Mouse (Mus musculus) thymus, postnatal 25 days (tissue): ENCODE data around the gene Arl2bp.

Experiments used
- DNase-seq: peaks from one replicate; pipeline ENCODE4 v3.0.0; 2022

Gene Arl2bp

DNA sequence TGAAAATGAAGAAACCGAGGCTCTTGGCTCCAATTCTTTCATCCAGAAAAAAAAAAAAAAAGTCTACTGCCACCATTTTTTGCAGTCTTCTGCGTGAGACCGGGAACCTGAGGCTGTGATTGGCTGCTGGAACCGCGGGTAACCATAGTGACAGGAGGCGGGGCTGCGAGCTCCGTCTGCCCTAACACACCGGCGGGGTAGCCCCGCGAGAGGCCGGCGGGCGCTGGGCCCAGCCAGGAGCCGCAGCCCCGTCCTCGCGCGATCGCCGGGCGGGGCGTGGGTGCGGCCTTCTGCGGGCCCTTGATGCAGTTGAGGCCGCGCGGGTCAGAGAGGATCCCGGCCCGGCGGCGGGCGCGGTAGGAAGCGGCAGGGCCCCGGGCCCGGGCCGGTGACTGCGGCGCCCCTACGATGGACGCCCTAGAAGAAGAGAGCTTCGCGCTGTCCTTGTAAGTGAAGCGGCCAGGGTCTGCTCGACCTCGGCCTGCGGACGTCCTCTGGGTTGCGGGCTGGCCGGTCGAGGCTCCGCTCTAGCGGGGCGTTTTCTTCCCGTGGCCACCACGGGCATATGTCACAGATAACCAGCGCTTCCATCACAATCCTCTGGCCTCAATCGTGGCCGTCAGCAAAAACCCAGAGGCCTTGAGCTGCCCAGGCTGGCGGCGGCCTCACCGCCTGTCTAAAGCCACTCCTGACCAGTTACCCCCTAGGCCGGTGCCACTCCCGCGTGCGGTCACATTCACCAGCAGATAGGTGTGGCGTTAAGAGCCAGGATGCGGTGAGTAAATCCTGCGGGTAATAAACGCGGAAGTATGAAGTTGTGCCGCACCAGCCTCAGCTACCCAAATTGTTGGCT, at the start of gene Arl2bp:
TSS of gene Arl2bp (plus strand) at position 145 of the 853 bp plus-strand sequence.
- peak; percentile 93 for DNase-seq

DNA sequence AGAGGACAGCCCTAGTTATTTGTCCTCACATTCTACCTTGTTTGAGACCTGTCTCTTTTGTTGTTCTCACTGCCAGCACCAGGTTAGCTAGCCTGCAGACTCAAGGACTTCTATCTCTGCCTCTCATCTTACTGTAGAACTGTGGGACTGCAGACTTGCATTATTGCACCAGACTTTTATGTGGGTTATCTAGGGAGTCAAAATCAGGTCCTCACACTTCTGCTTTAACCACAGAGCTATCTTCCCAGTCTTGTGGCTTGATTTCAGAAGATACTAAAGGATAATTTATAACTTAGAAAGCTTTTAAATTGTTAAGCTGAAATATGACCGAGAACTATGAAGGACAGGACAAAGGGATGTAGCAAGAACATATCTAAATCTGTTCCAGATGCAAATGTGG, 41.5 kb upstream of the Arl2bp start:
- no peak for DNase-seq

DNA sequence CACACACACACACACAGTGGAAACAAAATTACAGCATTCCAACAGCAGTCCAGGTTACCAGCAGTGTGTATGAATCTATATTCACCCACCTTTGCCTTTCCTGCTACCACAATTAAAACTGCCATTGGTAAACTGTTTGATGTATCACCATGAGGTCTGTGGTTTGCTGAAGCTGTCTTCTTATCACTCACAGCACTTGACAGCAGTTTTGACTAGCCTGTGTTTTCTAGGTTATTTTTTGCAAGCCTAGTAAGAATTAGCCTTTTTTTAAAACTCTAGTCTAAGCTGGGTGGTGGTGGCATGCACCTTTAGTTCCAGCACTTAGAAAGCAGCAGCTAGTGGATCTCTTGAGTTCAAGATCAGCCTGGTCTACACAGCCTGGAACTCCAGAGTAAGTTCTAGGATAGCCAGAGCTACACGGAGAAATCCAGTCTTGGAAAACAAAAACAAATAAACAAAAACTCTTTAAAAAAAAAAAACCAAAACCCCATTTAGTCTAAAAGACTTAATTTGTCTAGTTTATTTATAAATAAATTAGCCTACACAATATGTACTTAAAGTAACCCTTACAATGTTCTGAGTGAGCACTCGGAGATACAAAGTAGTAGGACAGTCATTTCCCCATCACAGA, 32.7 kb upstream of the Arl2bp start:
- DNase-seq = peak; percentile 5

- peak; percentile 48 for DNase-seq
Measured at GRCm38 (mm10) chr8:94634211-94634610, 32.2 kb upstream of the Arl2bp start.

DNA sequence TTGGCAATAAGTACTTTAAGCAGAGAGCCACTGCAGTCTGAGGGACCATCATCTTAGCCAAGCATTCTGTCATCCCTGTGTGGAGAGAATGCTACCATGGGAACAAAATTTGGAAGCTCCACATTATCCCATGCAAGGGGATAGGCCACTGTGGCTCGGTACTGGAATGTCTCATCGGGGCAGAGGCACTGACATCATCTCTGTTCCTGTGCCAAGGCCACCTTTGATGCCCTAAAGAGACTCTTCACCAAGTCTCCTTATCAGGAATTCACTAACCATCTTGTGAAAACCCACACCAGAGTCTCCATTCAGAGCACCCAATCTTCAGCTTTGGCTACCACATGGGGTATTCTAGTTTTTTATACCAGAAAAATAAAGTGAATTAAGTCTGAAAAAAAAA, 25.2 kb upstream of the Arl2bp start:
- DNase-seq = no peak

GRCm38 (mm10) chr8:94641938-94642337, 24.5 kb upstream of the Arl2bp start:
- DNase-seq = no peak

DNA sequence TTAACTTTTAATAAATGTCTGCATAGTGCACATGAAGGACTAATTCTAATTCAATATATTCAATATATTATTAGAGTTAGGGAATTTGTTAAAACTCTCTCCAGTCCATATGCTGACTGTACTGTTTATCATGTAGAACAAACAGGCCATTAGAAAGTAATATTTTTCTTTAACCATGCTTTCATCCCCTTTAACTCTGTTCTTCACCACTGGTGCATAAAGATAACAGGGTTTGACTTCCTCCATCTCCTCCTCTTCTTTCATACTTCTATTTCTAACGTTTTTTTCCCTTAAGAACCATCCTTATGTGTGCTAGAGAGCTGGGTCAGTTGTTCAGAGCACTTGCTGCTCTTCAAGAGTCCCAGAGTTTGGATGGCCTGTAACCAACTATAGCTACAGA, 21.2 kb upstream of the Arl2bp start:
- DNase-seq = no peak

- no peak for DNase-seq
Measured at GRCm38 (mm10) chr8:94646165-94646564, 20.2 kb upstream of the Arl2bp start.

DNA sequence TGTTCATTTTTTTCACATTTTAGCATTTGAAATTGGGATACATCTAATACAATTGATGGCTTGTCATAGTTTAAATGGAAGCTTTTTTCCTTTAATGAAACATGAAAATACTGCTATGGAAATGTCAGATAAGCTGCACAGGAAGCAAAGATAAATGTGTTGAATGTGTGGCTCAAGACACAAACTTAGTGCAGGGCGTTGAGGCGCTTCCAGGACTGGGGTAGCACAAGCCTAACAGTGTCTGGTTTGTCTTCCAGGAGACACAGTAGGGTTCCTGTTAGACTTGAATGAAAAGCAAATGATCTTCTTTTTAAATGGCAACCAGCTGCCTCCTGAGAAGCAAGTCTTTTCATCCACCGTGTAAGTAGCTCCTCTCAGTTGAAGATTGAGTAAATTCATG, 16.9 kb upstream of the Arl2bp start:
- DNase-seq = no peak

- no peak for DNase-seq
Measured at GRCm38 (mm10) chr8:94652951-94653350, 13.4 kb upstream of the Arl2bp start.

- no peak for DNase-seq
Measured at GRCm38 (mm10) chr8:94654994-94655393, 11.4 kb upstream of the Arl2bp start.

- DNase-seq = no peak
Measured at GRCm38 (mm10) chr8:94658031-94658430, 8.4 kb upstream of the Arl2bp start.

- no peak for DNase-seq
Measured at GRCm38 (mm10) chr8:94660418-94660817, 6.0 kb upstream of the Arl2bp start.

GRCm38 (mm10) chr8:94664722-94665121, 1.7 kb upstream of the Arl2bp start:
- no peak for DNase-seq

DNA sequence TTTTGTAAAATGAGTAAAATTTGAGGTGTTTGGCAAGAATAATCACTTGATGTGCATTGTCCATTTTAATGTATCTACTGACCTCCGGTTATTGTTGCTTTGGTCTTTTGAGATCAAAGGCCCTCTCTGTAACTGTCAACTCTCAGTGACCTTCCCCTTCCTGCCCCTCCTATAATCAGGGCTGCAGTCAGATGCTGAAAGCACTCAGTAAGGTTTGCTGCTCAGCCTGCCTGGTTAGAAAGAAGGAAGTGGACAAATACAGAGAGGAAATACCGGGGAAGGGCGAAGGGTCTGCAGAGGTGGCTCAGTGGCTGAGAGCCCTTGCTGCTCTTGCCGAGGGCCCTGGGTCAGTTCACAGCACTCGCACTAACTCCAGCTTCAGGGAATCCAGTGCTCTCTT, 8.0 kb downstream of the Arl2bp start:
- no peak for DNase-seq

GRCm38 (mm10) chr8:94675923-94676322, 9.5 kb downstream of the Arl2bp start:
- DNase-seq = no peak

GRCm38 (mm10) chr8:94678582-94678981, 12.2 kb downstream of the Arl2bp start:
- DNase-seq = no peak

- DNase-seq = no peak
Measured at GRCm38 (mm10) chr8:94680414-94680813, 14.0 kb downstream of the Arl2bp start.

DNA sequence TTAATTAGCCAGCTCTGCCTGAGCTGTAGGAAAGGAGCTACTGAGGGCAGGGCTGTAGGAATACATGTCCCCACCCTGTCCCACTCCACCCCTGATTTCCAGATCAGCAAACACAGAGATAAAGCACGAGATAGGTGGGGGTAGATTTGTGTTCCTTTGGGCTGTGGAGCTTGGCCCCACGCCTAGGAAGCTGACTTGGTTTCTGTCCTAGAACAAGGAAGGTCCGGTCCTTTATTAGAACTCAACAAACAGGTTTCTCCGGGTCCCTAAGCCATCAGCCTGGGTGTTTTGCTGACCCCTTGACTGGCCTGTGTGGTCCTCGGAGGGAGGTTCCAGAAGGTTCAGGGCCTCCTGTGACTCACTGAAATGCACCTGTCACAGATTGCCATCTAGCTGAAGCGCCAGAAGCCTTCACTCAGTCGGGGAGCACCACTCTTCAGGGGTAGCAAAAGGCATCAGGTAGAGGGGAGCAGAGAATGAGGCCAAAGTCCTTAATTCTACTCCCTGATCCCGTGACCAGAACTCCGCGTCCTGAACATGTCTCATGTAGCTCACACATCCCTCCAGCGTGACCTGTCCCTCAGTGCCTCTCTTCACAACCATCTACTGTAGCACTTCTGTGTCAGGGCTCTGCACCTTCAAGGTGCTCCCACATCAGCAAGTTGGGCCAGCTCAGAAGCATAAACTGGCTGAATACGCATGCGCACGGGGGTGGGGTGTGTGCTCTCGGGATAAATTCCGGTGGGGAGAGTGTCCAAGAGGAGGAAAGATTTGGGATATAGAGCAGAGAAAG, 16.5 kb downstream of the Arl2bp start:
- no peak for DNase-seq

GRCm38 (mm10) chr8:94684287-94684686, 17.9 kb downstream of the Arl2bp start:
- DNase-seq = no peak

- no peak for DNase-seq
Measured at GRCm38 (mm10) chr8:94685953-94686352, 19.6 kb downstream of the Arl2bp start.

DNA sequence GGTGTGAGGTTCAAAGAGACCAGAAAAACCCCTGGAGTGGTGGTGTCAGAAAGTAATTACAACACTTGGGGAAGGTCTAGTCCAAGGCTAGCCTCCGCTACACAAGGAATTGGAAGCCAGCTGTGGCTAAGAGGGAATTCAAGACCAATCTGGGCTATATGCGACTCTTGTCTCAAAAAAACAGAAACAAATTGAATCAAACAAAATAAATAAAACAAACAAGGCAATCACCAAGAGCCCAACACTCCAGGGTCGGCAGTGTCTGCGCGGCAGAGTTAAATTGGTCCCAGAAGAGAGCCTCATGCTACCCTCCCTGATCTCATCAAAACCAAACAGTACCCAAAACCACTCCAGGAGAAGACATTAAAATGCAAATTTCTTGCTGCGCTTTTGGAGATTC, 28.3 kb downstream of the Arl2bp start:
- DNase-seq = no peak

DNA sequence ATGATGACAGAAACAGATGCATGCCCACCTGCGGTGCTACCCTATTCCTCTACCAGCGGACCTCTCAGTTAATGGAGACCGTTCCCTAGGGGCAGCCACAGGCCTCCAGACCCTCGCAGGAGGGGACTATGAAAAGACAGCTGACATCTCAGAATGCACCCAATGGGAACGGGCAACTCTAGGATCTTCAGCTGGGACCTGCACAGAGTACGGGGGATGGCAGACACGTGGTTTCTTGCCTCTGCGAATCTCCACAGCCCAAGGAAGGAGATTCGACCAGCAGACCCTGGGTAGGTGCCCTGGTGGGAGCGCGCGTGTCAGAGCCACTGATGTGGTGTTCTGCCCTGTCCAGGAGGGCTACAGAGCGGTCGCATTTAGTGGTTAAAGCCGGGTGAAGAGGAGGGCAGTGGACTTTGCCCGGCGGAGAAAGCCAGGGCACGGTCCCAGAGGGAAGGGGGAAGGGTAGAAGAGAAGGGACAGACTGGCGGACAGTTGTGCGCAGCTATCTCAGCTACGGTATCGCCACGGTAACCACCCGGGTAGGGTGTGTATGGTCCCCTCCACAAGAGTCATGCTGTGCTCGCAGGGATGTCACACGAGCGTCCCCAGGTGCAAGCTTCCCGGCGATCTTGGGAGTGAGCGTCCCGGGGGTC, 29.1 kb downstream of the Arl2bp start:
- no peak for DNase-seq
